Mouse (Mus musculus): ENCODE results near the gene Hoxd4. TPM values are rescaled to one million over a fixed set of nuclear protein-coding genes. Genes with fewer than 3 reads are reported as not detected.

Hoxd4 gene
- polyA plus RNA-seq, 1 experiment, result 0.06 TPM

DNA sequence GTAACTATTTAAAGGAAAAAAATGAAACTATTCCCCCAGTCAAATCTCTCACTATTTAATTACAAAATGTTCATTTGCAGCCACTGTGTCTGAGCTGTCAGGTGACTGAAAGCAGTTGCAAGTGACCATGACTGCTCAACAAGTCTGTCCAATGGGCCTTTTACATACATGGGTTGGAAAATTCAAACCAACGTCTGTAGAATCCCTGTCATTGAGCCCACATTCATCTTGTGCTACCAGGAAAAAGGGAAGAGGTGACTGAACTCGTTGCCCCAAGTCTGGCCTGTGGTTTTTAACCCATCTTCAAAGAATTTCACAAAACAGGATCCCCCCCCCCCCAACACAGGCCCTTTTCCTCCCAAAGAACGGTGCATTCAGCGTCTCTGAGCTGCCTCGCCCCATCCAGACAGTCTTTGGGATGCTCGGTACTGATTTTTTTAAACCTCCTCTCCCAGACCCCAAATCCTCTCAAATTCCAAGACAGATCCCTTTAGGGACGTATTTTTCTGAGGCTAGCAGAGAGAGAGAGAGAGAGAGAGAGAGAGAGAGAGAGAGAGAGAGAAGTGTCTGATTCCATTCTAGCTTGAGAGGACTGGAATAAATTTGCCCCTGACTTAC, 15.8 kb upstream of the Hoxd4 start:
- peaks cover 100% of the 10 kb centered on the region for H3K27me3 ChIP-seq (ENCODE audit: control insufficient read depth)
- peaks cover 5% of the 10 kb centered on the region; the same call in 1 of the 2 replicates for H3K9me3 ChIP-seq (ENCODE audit: control insufficient read depth, low read length)
- no peak overlapping the region for H3K4me3 ChIP-seq (replicated peaks)
- TF ChIP-seq TAL1 (IDR thresholded peaks at IDR 0.05; ENCODE audit: low read length), result no peak
- no peak for TF ChIP-seq GATA1 (IDR thresholded peaks at IDR 0.05; ENCODE audit: low read length)
- 0 out of 2 replicates have a peak, but pooled peaks cover 2% of the 10 kb centered on the region for H3K4me1 ChIP-seq (ENCODE audit: control insufficient read depth)
- H3K36me3 ChIP-seq (ENCODE audit: control insufficient read depth), result no peaks in the 10 kb centered on the region

GRCm38 (mm10) chr2:74696442-74697335, 15.0 kb upstream of the Hoxd4 start:
- Histone ChIP-seq H3K4me3 (replicated peaks) (no peak overlapping the region), H3K36me3 (ENCODE audit: control insufficient read depth) (no peaks in the 10 kb centered on the region), H3K4me1 (ENCODE audit: control insufficient read depth) (0 out of 2 replicates have a peak, but pooled peaks cover 2% of the 10 kb centered on the region), H3K9me3 (ENCODE audit: control insufficient read depth, low read length) (peaks cover 5% of the 10 kb centered on the region; the same call in 1 of the 2 replicates), H3K27me3 (ENCODE audit: control insufficient read depth) (peaks cover 100% of the 10 kb centered on the region)
- TF ChIP-seq GATA1 (IDR thresholded peaks at IDR 0.05; ENCODE audit: low read length) (no peak), TAL1 (IDR thresholded peaks at IDR 0.05; ENCODE audit: low read length) (no peak)

DNA sequence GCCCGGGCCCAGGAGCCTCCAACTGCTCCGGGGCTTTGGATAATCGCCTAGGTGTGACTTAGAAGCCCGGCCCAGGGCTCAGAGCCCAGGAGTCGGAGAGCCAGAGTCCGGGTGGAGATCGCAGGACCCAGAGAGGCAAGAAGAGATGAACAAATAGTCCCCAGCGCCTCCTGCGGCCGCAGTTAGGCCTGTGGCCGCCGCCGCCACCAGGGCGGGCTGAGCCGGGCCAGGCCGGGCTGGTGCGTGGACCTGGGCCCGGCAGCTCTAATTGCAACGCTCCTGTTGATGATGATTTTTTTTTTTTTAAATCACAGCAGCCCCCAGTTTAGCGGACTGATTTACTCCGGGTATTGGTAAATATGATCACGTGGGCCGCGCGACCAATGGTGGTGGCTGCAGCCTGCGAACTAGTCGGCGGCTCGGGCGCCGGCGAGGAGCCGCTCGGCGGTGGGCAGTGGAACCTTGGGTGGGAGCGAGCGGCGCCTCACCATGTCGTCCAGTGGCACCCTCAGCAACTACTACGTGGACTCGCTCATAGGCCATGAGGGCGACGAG, 14.1 kb upstream of the Hoxd4 start, which contains the start of gene Hoxd9:
TSS of gene Hoxd9 (plus strand) at position 161 of the 555 bp plus-strand sequence.
- peaks cover 100% of the 10 kb centered on the region for H3K27me3 ChIP-seq (ENCODE audit: control insufficient read depth)
- no peaks in the 10 kb centered on the region for H3K36me3 ChIP-seq (ENCODE audit: control insufficient read depth)
- 0 out of 2 replicates have a peak, but pooled peaks cover 2% of the 10 kb centered on the region for H3K4me1 ChIP-seq (ENCODE audit: control insufficient read depth)
- no peak within 1 kb of the TSS for H3K4me3 ChIP-seq (replicated peaks)
- peaks cover 5% of the 10 kb centered on the region; the same call in 1 of the 2 replicates for H3K9me3 ChIP-seq (ENCODE audit: control insufficient read depth, low read length)
- TF ChIP-seq GATA1 (IDR thresholded peaks at IDR 0.05; ENCODE audit: low read length), result no peak
- TF ChIP-seq TAL1 (IDR thresholded peaks at IDR 0.05; ENCODE audit: low read length), result no peak

DNA sequence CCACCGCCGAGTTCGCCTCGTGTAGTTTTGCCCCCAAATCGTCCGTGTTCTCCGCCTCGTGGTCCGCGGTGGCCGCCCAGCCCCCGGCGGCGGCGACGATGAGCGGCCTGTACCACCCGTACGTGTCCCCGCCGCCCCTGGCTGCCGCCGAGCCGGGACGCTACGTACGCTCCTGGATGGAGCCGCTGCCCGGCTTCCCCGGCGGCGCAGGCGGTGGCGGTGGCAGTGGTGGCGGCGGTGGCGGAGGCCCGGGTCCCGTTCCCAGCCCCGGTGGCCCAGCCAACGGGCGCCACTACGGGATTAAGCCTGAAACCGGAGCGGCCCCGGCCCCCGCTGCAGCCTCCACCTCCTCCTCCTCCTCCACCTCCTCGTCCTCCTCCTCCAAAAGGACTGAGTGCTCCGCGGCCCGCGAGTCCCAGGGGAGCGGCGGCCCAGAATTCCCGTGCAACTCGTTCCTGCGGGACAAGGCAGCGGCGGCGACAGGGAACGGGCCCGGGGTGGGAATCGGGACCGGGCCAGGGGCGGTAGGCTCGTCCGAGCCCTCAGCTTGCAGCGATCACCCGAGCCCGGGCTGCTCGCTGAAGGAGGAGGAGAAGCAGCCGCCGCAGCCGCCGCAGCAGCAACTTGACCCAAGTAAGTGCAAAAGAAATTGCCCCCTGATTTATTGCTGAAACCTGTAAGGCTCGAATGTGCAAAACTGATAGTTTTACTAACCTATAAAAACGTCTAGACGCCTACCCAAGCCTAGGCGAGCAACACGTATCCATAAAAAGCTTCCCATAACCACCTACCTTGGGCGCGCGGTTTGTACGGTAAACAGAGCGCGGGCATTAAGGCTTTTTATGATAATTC, 13.3 kb upstream of the Hoxd4 start:
- H3K4me3 ChIP-seq (replicated peaks), result no peak overlapping the region
- 0 out of 2 replicates have a peak, but pooled peaks cover 2% of the 10 kb centered on the region for H3K4me1 ChIP-seq (ENCODE audit: control insufficient read depth)

GRCm38 (mm10) chr2:74699053-74699430, 12.7 kb upstream of the Hoxd4 start:
- H3K27me3 ChIP-seq (ENCODE audit: control insufficient read depth), result peaks cover 100% of the 10 kb centered on the region
- peaks cover 5% of the 10 kb centered on the region; the same call in 1 of the 2 replicates for H3K9me3 ChIP-seq (ENCODE audit: control insufficient read depth, low read length)
- H3K36me3 ChIP-seq (ENCODE audit: control insufficient read depth), result no peaks in the 10 kb centered on the region
- 0 out of 2 replicates have a peak, but pooled peaks cover 2% of the 10 kb centered on the region for H3K4me1 ChIP-seq (ENCODE audit: control insufficient read depth)
- no peak for TF ChIP-seq GATA1 (IDR thresholded peaks at IDR 0.05; ENCODE audit: low read length)
- no peak for TF ChIP-seq TAL1 (IDR thresholded peaks at IDR 0.05; ENCODE audit: low read length)
- no peak overlapping the region for H3K4me3 ChIP-seq (replicated peaks)

More for the DNA sequence above, 13.3 kb upstream of the Hoxd4 start:
- Histone ChIP-seq H3K27me3 (ENCODE audit: control insufficient read depth) (peaks cover 100% of the 10 kb centered on the region), H3K36me3 (ENCODE audit: control insufficient read depth) (no peaks in the 10 kb centered on the region), H3K9me3 (ENCODE audit: control insufficient read depth, low read length) (peaks cover 5% of the 10 kb centered on the region; the same call in 1 of the 2 replicates)
- TF ChIP-seq TAL1 (IDR thresholded peaks at IDR 0.05; ENCODE audit: low read length) (no peak), GATA1 (IDR thresholded peaks at IDR 0.05; ENCODE audit: low read length) (no peak)

DNA sequence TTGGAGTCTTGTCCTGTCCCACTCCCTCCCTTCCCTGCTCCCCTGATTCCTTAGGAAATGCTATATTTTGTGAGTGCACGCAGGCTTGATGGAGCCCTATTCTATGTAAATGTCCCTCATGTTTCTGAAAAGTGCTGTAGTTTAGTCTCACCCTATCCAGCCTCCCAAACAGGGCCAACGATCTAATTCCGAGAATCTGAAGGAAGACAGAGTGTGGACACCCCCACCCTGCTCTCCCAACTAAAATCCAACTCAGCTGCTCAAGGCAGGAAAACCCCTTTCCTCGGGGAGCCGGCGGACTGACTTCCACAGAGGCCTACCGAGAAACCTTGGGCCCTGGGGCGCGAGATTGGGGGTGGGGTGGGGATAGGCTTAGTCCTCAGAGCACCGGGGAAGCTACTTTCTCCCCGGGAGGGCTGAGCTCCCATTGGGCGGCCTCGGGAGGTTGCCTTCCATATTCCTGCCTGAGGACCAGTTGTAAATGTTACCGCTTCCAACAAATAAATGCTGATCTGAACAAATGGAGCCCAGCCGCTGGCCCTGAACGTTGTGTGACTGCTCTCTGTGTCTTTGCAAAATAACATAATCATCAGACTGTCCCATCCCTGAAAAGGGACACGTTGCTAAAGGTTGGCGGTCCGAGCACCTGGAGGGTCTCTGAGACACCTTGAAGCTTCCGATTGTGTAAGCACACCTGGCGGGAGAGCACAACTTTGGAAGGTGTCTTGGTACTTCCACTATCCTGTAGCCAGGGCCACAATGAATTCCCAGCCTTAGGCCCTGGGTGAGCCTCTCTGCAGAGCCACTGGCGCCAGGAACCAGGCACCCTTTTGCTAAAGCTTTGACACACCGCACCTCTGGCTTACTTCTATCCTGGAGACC, 11.8 kb upstream of the Hoxd4 start:
- no peak for TF ChIP-seq GATA1 (IDR thresholded peaks at IDR 0.05; ENCODE audit: low read length)
- H3K27me3 ChIP-seq (ENCODE audit: control insufficient read depth), result peaks cover 100% of the 10 kb centered on the region
- H3K4me1 ChIP-seq (ENCODE audit: control insufficient read depth), result 0 out of 2 replicates have a peak, but pooled peaks cover 2% of the 10 kb centered on the region
- H3K9me3 ChIP-seq (ENCODE audit: control insufficient read depth, low read length), result peaks cover 5% of the 10 kb centered on the region; the same call in 1 of the 2 replicates
- no peaks in the 10 kb centered on the region for H3K36me3 ChIP-seq (ENCODE audit: control insufficient read depth)
- no peak overlapping the region for H3K4me3 ChIP-seq (replicated peaks)

DNA sequence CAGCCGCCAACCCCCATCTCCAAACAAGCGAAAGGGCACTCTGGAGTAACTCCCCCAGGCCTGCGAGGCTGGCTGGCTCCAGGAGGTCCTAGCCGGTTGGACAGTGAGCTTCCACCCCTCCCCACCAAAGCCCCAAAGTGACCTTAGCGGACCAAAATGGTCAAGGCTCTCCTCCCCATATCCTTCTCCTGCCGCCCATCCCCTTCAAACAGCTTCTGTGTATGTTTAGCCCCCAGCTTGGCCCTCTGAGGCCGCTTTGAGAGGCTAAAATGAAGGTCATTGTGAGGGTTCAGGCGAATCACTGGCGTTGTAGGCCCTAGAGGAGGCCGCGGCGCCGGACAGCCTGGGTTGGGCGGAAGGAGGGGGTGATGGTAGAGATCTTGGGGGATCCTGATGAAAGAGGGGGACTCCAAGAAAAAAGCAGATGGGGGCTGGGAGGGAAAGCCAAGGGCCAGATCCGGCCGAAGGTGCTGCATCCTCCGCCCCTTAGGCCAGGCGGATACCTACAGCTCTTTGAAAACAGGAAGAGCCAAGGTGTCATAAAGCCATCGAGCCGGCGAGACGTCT, 11.1 kb upstream of the Hoxd4 start:
- no peak for TF ChIP-seq TAL1 (IDR thresholded peaks at IDR 0.05; ENCODE audit: low read length)
- TF ChIP-seq GATA1 (IDR thresholded peaks at IDR 0.05; ENCODE audit: low read length), result no peak
- no peak overlapping the region for H3K4me3 ChIP-seq (replicated peaks)
- H3K36me3 ChIP-seq (ENCODE audit: control insufficient read depth), result no peaks in the 10 kb centered on the region
- peaks cover 5% of the 10 kb centered on the region; the same call in 1 of the 2 replicates for H3K9me3 ChIP-seq (ENCODE audit: control insufficient read depth, low read length)
- H3K27me3 ChIP-seq (ENCODE audit: control insufficient read depth), result peaks cover 100% of the 10 kb centered on the region
- 0 out of 2 replicates have a peak, but pooled peaks cover 2% of the 10 kb centered on the region for H3K4me1 ChIP-seq (ENCODE audit: control insufficient read depth)
